Mouse (Mus musculus) CH12.LX (cell line): ENCODE measurements around the gene Lrp11.
"Not testable (repeated sequence)": the region's sequence is repeated elsewhere in the genome, so short reads cannot be mapped to it uniquely, and the experiment has no call there.

Source experiments
- JUND ChIP-seq: conservative IDR thresholded peaks from 2 replicates; pipeline ENCODE4 v1.6.1; 2011; ENCODE audit warnings: low read depth, low read length, improper control_type of control experiment
- RCOR1 ChIP-seq: conservative IDR thresholded peaks from 2 replicates; pipeline ENCODE4 v1.6.1; 2012; ENCODE audit warnings: low read depth, mild to moderate bottlenecking, inconsistent platforms, low read length, improper control_type of control experiment

- TF ChIP-seq RCOR1, JUND: not testable (repeated sequence)
Measured at GRCm38 (mm10) chr10:7617146-7617545, 27.5 kb downstream of the Lrp11 start.
